Mouse (Mus musculus) ES-Bruce4 (cell line): ENCODE data around the gene Gsdma3. TPM values are rescaled to one million over a fixed set of nuclear protein-coding genes. Genes with fewer than 3 reads are reported as not detected.
"Not testable (repeated sequence)": the region's sequence is repeated elsewhere in the genome, so short reads cannot be mapped to it uniquely, and the experiment has no call there.

Experiments used
- H3K27ac ChIP-seq: 2 replicates; pipeline ENCODE4 v1.5.1; 2012; ENCODE audit warnings: low read length, inconsistent platforms; ENCODE audit not compliant: insufficient read depth
- H3K27me3 ChIP-seq: 2 replicates; pipeline ENCODE4 v1.6.1; 2012; ENCODE audit warnings: mild to moderate bottlenecking, low read length, inconsistent platforms; ENCODE audit not compliant: control insufficient read depth, poor library complexity, insufficient read depth, severe bottlenecking
- H3K36me3 ChIP-seq: 2 replicates; pipeline ENCODE4 v1.6.1; 2012; ENCODE audit warnings: inconsistent platforms, mild to moderate bottlenecking, low read length, moderate library complexity; ENCODE audit not compliant: control insufficient read depth, poor library complexity, insufficient read depth, severe bottlenecking
- H3K4me1 ChIP-seq: one replicate; pipeline ENCODE4 v1.8.1; 2011; ENCODE audit warnings: low read length; ENCODE audit not compliant: control insufficient read depth, insufficient read depth
- H3K4me3 ChIP-seq: 2 replicates; pipeline ENCODE4 v1.5.1; 2011; ENCODE audit warnings: low read depth, mild to moderate bottlenecking, low read length
- H3K9ac ChIP-seq: 2 replicates; pipeline ENCODE4 v1.6.1; 2012; ENCODE audit warnings: low read depth, mild to moderate bottlenecking, inconsistent platforms; ENCODE audit not compliant: poor library complexity, severe bottlenecking
- H3K9me3 ChIP-seq: replicated peaks from 2 replicates; pipeline ENCODE4 v1.6.1; 2012; ENCODE audit warnings: mild to moderate bottlenecking, low read length, inconsistent platforms; ENCODE audit not compliant: control insufficient read depth, poor library complexity, insufficient read depth, severe bottlenecking
- CTCF ChIP-seq: IDR thresholded peaks from one replicate; pipeline ENCODE4 v1.8.1; 2011; ENCODE audit warnings: low read depth, low read length
- EP300 ChIP-seq: IDR thresholded peaks from 2 replicates; pipeline ENCODE4 v1.6.1; 2011; ENCODE audit warnings: low read depth, low read length; ENCODE audit not compliant: insufficient read depth
- POLR2A ChIP-seq: IDR thresholded peaks from one replicate; pipeline ENCODE4 v1.8.1; 2011; ENCODE audit warnings: low read length; ENCODE audit not compliant: insufficient read depth
- polyA plus RNA-seq: library from polyadenylated mRNA; stranded (reverse); fragments of >200 nt; gene quantifications from 2 replicates; pipeline ENCODE4 v1.2.4, GENCODE M21; 2011; ENCODE audit warnings: low read depth; ENCODE audit not compliant: missing spikeins, insufficient read depth, insufficient read length

Gsdma3 gene
- polyA plus RNA-seq, 1 experiment: not detected

DNA sequence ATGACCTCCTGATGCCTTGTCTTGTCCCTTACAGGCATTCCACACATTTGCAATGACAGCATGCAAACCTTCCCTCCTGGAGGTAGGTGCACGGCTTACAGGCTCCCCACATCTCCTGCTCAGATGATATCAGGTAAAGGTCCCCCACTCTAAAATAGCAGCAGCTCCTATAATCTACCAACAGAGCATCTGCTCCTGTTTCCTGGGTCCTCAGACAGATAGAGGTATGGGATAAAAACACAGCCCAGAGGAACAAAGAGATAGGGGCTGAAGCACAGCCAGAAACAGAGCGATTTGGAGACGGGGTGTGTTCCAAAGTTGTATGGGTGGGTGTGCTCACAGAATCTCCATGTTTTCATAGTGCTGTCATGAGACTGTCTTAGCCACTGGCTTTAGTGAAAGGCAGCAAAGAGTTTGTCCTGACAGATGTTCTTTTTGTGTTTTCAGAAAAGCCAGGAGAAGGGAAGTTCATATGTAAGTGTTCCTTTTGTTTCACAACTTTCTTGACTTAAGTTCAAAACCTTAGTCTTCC, 45.2 kb downstream of the Gsdma3 start:
- no peaks in the 10 kb centered on the region for H3K9me3 ChIP-seq
- no peaks in the 10 kb centered on the region for H3K27me3 ChIP-seq
- no peaks in the 10 kb centered on the region for H3K36me3 ChIP-seq
- no peak overlapping the region for H3K9ac ChIP-seq
- no peak overlapping the region for H3K4me3 ChIP-seq
- peaks cover 2% of the 10 kb centered on the region for H3K4me1 ChIP-seq
- H3K27ac ChIP-seq: no peak overlapping the region
- TF ChIP-seq POLR2A (no peak), EP300 (no peak)

DNA sequence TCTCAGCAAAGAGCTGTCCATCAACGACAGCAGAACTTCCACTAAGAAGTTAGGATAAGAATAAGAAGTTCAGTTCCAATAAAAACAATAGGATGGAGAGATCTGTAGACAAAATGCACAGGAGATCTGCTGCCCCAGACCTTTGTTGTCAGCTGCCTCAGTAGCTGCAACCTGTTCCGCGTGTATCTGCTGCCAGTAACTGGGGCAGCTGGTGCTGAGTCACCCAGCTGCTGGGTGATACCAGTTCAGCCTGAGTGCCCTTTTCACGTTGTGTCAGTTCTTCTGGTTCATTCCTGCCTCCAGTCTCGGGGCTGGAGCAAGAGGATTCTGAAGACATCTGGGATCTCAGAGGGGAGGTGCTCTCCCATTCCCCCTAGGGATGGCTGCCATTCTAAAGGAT, 45.7 kb downstream of the Gsdma3 start:
- Histone ChIP-seq H3K4me1 (peaks cover 2% of the 10 kb centered on the region), H3K27ac (no peak overlapping the region), H3K9ac (no peak overlapping the region), H3K9me3 (no peaks in the 10 kb centered on the region), H3K4me3 (no peak overlapping the region), H3K27me3 (no peaks in the 10 kb centered on the region), H3K36me3 (no peaks in the 10 kb centered on the region)
- no peak for TF ChIP-seq EP300
- TF ChIP-seq CTCF: no peak
- no peak for TF ChIP-seq POLR2A

DNA sequence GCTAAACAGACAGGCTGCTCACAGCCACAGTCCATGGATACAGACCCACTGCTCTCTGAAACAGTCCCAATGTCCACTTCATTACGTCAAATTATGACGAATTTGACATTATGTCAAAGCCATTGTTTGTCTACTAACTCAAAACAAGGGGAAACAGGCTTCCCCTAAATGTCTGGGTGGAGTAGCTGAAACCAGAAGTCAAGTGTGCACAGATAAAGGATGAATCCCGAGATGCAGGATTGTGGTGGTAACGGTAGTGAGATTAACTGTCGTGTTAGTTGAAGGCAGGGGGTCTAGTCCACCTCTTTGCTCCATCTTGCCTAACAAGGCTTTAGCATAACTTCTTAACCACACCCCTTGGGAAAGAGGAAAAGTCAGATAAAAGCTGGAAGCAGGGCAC, 46.3 kb downstream of the Gsdma3 start:
- TF ChIP-seq CTCF (no peak), EP300 (no peak), POLR2A (no peak)
- peaks cover 2% of the 10 kb centered on the region for H3K4me1 ChIP-seq
- no peak overlapping the region for H3K27ac ChIP-seq
- H3K4me3 ChIP-seq: no peak overlapping the region
- H3K9me3 ChIP-seq: no peaks in the 10 kb centered on the region
- no peak overlapping the region for H3K9ac ChIP-seq
- no peaks in the 10 kb centered on the region for H3K27me3 ChIP-seq
- H3K36me3 ChIP-seq: no peaks in the 10 kb centered on the region

DNA sequence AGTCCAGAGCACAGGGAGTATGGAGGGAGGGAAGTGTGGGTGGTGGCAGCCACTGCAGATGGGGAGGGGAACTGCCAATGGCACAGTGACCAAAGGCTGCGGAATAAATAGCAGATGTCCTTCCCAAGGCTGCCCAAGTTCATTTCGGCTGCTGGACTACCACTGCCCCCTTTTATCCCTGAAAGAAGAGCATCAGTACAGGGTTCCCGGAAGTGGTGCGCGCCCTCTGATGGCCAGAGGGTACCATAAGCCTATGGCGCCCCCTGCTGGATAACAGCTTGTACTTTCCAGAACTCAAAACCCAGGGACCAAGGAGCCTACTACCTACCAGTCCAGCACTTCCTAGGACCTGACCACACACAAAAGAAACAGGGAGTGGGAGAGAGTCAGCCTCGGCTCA, 47.0 kb downstream of the Gsdma3 start:
- not testable (repeated sequence) for H3K27ac ChIP-seq, H3K27me3 ChIP-seq, H3K4me1 ChIP-seq, H3K9ac ChIP-seq, H3K36me3 ChIP-seq, H3K4me3 ChIP-seq, H3K9me3 ChIP-seq
- peak; percentile 50 for TF ChIP-seq CTCF

DNA sequence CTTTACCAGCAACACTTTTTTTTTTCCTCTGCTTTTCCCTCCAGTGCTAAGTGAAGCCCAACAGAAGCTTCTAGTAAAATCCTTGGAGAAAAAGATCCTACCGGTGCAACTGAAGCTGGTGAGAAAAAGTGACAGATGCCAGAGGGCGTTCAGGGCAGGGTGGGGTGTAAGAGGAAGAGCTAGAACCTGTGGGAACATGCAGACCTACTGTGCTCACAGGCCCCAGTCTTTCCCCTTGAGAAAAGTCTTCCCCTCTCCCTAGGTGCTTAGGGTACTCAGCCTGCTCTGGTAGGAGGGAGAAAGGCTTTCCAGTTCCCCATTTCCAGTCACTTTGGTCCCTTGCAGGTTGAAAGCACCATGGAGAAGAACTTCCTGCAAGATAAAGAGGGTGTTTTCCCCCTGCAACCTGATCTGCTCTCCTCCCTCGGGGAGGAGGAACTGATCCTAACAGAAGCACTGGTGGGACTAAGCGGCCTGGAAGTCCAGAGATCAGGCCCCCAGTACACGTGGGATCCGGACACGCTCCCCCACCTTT, 49.7 kb downstream of the Gsdma3 start:
- no peaks in the 10 kb centered on the region for H3K36me3 ChIP-seq
- H3K4me3 ChIP-seq: no peak overlapping the region
- TF ChIP-seq EP300: no peak
- TF ChIP-seq CTCF: no peak
- H3K9ac ChIP-seq: no peak overlapping the region
- 0 out of 2 replicates have a peak overlapping the region, but pooled peaks have one; percentile 36 for H3K27ac ChIP-seq
- peaks cover 2% of the 10 kb centered on the region for H3K4me1 ChIP-seq
- no peaks in the 10 kb centered on the region for H3K27me3 ChIP-seq
- H3K9me3 ChIP-seq: no peaks in the 10 kb centered on the region

DNA sequence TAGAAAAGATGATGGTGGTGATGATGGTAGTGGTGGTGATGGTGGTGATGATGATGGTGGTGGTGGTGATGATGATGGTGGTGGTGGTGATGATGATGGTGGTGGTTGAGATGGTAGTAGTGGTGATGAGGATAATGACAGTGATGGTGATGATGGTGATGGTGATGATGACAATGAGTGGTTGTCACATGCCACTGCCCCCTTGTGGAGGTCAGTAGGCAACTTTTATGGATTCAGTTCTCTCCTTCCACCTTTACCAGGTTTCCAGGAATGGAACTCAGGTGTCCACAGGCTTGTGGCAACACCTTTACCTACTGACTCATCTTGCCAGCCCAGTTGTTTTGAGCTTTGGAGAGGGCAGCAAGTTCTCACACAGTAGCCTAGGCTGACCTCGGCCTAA, 53.9 kb downstream of the Gsdma3 start:
- no peak overlapping the region for H3K4me3 ChIP-seq
- TF ChIP-seq CTCF (no peak), EP300 (no peak), POLR2A (no peak)
- no peak overlapping the region; the same call in 1 of the 2 replicates for H3K27ac ChIP-seq

DNA sequence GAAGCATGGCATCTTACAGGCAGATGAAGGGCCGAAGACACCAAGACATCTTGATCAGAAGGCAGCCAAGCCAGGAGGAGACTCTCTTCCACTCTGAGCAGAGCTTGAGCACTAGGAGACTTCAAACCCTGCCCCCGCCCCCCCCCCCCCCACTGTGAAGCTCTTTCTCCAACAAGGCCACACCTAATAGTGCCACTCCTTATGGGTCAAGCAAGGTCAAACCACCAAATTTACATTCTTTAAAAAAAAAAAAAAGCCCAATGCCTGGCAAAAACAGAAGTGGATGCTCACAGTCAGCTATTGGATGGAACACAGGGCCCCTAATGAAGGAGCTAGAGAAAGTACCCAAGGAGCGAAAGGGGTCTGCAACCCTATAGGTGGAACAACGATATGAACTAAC, 54.4 kb downstream of the Gsdma3 start:
- not testable (repeated sequence) for H3K4me3 ChIP-seq, H3K9me3 ChIP-seq, H3K4me1 ChIP-seq, H3K27me3 ChIP-seq, H3K36me3 ChIP-seq
- Histone ChIP-seq H3K27ac (peak overlapping the region; percentile 36; the same call in 1 of the 2 replicates), H3K9ac (peak overlapping the region; percentile 60; the same call in 1 of the 2 replicates)

More for the DNA sequence above, 53.9 kb downstream of the Gsdma3 start:
- peaks cover under 1% of the 10 kb centered on the region; the same call in 1 of the 2 replicates for H3K36me3 ChIP-seq
- no peaks in the 10 kb centered on the region for H3K9me3 ChIP-seq
- H3K4me1 ChIP-seq: peaks cover 2% of the 10 kb centered on the region
- no peaks in the 10 kb centered on the region for H3K27me3 ChIP-seq
- no peak overlapping the region for H3K9ac ChIP-seq
